Mouse (Mus musculus): ENCODE data around the gene Clk3. TPM values are rescaled to one million over a fixed set of nuclear protein-coding genes. Genes with fewer than 3 reads are reported as not detected.

Clk3 gene
- polyA plus RNA-seq, 1 experiment from 2014 or later = 71.8 TPM

DNA sequence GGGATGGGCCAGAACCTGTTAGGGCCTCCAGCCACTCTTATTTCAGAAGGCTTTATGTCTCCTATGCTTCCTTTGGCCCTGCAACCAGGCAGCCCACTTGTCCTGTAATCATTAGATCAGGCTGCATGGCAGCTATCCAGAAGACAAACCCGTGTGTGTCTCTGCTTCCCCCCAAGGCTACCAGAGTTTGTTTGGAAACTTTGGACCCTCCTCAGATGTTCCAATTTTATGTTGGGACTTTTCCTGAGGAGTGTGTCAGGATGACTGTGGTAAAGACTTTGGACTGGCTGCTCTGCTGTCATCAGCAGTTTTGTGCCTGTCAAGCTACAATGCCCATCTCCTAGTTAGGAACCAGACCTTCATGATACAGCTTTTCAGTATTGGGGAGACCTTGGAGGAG lies 16.8 kb downstream of the Clk3 start:
- Histone ChIP-seq H3K4me1 (no peaks in the 10 kb centered on the region), H3K9ac (no peak overlapping the region), H3K4me2 (no peak overlapping the region), H3K9me3 (replicated peaks) (no peaks in the 10 kb centered on the region), H3K4me3 (replicated peaks) (no peak overlapping the region), H3K36me3 (peaks cover 99% of the 10 kb centered on the region), H3K27ac (no peak overlapping the region), H3K27me3 (no peaks in the 10 kb centered on the region)
- WGBS = 50% methylated on average over 1 of the region's 1 CpGs
- ATAC-seq (replicated peaks; ENCODE audit: low FRiP score) = no peak

- no peak for ATAC-seq (replicated peaks; ENCODE audit: low FRiP score)
- WGBS = 90% methylated on average over 6 of the region's 6 CpGs
- no peaks in the 10 kb centered on the region for H3K9me3 ChIP-seq (replicated peaks)
- no peak overlapping the region for H3K4me2 ChIP-seq
- H3K9ac ChIP-seq = no peak overlapping the region
- H3K27ac ChIP-seq = no peak overlapping the region
- H3K27me3 ChIP-seq = no peaks in the 10 kb centered on the region
- H3K4me3 ChIP-seq (replicated peaks) = no peak overlapping the region
- H3K36me3 ChIP-seq = peaks cover 99% of the 10 kb centered on the region
- no peaks in the 10 kb centered on the region for H3K4me1 ChIP-seq
Measured at GRCm38 (mm10) chr9:57748137-57748536, 17.5 kb downstream of the Clk3 start.

DNA sequence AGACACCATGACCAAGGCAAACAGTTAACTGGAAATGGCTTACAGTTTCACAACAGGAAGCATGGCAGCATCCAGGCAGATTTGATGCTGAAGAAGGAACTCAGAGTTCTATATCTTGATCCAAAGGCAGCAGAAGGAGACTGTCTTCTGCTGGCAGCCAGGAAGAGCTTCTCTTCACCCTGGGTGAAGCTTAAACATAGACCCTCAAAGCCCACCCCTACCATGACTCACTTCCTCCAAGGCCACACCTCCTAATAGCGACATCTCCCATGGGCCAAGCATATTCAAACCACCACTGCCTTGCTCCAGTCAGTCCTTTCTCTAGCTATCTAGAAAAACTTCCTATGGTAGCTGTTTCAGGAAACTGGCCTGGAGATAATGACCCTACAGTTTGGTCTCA lies 18.6 kb downstream of the Clk3 start:
- Histone ChIP-seq H3K4me3 (replicated peaks) (no peak overlapping the region), H3K4me2 (no peak overlapping the region), H3K4me1 (no peaks in the 10 kb centered on the region), H3K9me3 (replicated peaks) (no peaks in the 10 kb centered on the region), H3K9ac (no peak overlapping the region), H3K27me3 (no peaks in the 10 kb centered on the region), H3K27ac (no peak overlapping the region), H3K36me3 (peaks cover 99% of the 10 kb centered on the region)
- 78% methylated on average over 1 of the region's 1 CpGs for WGBS
- no peak for ATAC-seq (replicated peaks; ENCODE audit: low FRiP score)

GRCm38 (mm10) chr9:57744462-57745091 lies 21.1 kb downstream of the Clk3 start:
- Histone ChIP-seq H3K4me2 (no peak overlapping the region), H3K9ac (no peak overlapping the region), H3K4me3 (replicated peaks) (no peak overlapping the region), H3K9me3 (replicated peaks) (no peaks in the 10 kb centered on the region), H3K4me1 (no peaks in the 10 kb centered on the region), H3K27me3 (no peaks in the 10 kb centered on the region), H3K27ac (no peak overlapping the region), H3K36me3 (peaks cover 99% of the 10 kb centered on the region)
- whole genome bisulfite sequencing = 72% methylated on average over 3 of the region's 3 CpGs
- ATAC-seq (replicated peaks; ENCODE audit: low FRiP score) = no peak

DNA sequence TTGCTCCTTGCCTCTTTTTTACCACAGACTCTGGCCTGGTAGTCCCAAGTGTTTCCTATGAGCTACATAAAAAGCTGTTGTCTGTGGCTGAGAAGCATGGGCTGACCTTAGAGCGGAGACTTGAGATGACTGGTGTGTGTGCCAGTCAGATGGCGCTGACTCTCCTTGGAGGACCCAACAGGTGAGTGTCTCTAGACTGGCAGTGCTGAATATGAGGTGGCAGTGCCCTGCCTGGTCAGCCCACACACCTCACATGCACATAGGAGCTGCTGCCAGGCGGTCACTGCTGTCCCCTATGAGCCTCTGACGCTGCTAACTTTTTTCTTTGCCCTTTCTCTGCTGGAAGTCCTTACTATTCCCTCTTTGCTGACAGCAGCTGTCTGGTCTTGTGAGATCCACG lies 25.8 kb downstream of the Clk3 start:
- H3K9me3 ChIP-seq (replicated peaks) = no peaks in the 10 kb centered on the region
- no peak overlapping the region for H3K4me2 ChIP-seq
- ATAC-seq (replicated peaks; ENCODE audit: low FRiP score) = no peak
- 92% methylated on average over 5 of the region's 5 CpGs for WGBS
- no peak overlapping the region for H3K27ac ChIP-seq
- no peaks in the 10 kb centered on the region for H3K4me1 ChIP-seq
- no peak overlapping the region for H3K4me3 ChIP-seq (replicated peaks)
- no peak overlapping the region for H3K9ac ChIP-seq
- H3K27me3 ChIP-seq = no peaks in the 10 kb centered on the region
- H3K36me3 ChIP-seq = peaks cover 62% of the 10 kb centered on the region

GRCm38 (mm10) chr9:57733606-57734005 lies 32.1 kb downstream of the Clk3 start:
- no peak for ATAC-seq (replicated peaks; ENCODE audit: low FRiP score)
- no peaks in the 10 kb centered on the region for H3K27me3 ChIP-seq
- 92% methylated on average over 6 of the region's 6 CpGs for WGBS
- H3K9me3 ChIP-seq (replicated peaks) = no peaks in the 10 kb centered on the region
- peaks cover 49% of the 10 kb centered on the region for H3K36me3 ChIP-seq
- H3K4me1 ChIP-seq = no peaks in the 10 kb centered on the region
- no peak overlapping the region for H3K27ac ChIP-seq
- no peak overlapping the region for H3K9ac ChIP-seq
- H3K4me3 ChIP-seq (replicated peaks) = no peak overlapping the region
- no peak overlapping the region for H3K4me2 ChIP-seq

DNA sequence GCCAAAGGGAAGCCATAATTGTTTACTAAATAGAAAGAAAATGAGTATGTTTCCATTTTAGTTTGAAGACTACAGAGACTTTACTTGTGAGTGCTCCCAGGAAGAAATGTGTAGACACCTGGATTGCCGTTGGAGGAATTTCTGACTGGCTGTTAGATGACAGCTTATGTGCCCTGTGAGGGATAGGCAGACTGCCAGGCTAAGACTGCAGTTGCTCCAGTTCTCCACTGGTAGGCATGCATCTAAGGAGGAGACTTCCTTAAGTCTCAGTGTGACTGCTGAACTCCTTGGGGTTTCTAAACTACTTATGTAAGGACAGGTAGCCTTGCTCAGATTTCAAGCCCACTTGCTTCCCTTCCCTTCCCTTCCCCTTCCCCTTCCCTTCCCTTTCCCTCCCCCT lies 37.3 kb downstream of the Clk3 start:
- H3K9ac ChIP-seq = no peak overlapping the region
- ATAC-seq (replicated peaks; ENCODE audit: low FRiP score) = no peak

DNA sequence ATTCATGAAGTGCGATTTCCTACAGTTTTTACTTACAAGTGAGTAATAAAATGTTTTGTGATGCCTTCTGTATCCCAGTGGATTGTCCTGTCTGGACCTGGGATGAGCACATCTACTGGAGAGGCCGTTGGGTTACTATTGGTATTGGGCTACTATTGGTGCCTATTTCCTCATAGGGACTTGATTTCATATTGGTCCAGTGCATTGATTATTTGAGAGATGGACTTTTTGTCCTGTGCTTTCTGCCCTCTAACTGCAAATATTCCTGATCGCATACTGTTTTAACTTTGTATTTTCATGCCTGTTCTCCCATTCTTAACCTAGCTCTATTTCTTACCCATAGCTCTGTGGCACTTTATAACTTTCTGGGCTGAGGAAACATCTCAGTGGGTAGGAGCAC lies 41.0 kb downstream of the Clk3 start:
- Histone ChIP-seq H3K9me3 (replicated peaks) (0 out of 2 replicates have a peak, but pooled peaks cover 2% of the 10 kb centered on the region), H3K36me3 (peaks cover 80% of the 10 kb centered on the region), H3K9ac (no peak overlapping the region), H3K27me3 (no peaks in the 10 kb centered on the region), H3K4me3 (replicated peaks) (no peak overlapping the region), H3K27ac (no peak overlapping the region), H3K4me2 (no peak overlapping the region), H3K4me1 (no peaks in the 10 kb centered on the region)
- WGBS = 96% methylated on average over 3 of the region's 3 CpGs
- no peak for ATAC-seq (replicated peaks; ENCODE audit: low FRiP score)

More for the DNA sequence above, 37.3 kb downstream of the Clk3 start:
- Histone ChIP-seq H3K4me1 (no peaks in the 10 kb centered on the region), H3K36me3 (peaks cover 67% of the 10 kb centered on the region), H3K4me3 (replicated peaks) (no peak overlapping the region), H3K27me3 (no peaks in the 10 kb centered on the region), H3K4me2 (no peak overlapping the region), H3K27ac (no peak overlapping the region), H3K9me3 (replicated peaks) (no peaks in the 10 kb centered on the region)
- WGBS = 100% methylated on average over 1 of the region's 1 CpGs

- no peak overlapping the region for H3K9ac ChIP-seq
- no peak overlapping the region for H3K4me3 ChIP-seq (replicated peaks)
- H3K36me3 ChIP-seq = peaks cover 79% of the 10 kb centered on the region
- no peaks in the 10 kb centered on the region for H3K27me3 ChIP-seq
- WGBS = 91% methylated on average over 5 of the region's 5 CpGs
- no peak overlapping the region for H3K4me2 ChIP-seq
- H3K9me3 ChIP-seq (replicated peaks) = 0 out of 2 replicates have a peak, but pooled peaks cover 2% of the 10 kb centered on the region
- H3K27ac ChIP-seq = no peak overlapping the region
- no peaks in the 10 kb centered on the region for H3K4me1 ChIP-seq
- no peak for ATAC-seq (replicated peaks; ENCODE audit: low FRiP score)
Measured at GRCm38 (mm10) chr9:57723796-57724195, 41.9 kb downstream of the Clk3 start.

DNA sequence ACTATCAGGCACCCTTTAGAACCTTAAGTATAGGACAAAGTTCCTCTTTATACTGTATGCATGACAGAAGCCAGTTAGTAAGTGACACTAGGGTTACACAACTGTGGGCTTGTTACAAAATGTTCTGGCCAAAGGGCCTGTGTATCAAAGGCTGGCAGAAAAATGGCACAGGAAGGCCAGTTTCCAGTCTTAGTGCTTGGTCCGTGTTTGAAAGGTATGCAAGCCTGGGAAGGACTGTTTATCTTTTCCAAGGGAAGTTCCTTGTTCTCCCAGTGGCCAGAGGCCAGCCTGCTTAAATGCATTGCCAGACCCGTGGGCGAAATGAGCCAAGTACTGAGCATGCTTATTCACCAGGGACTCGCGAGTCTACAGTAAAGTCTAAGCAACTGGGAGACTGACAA lies 42.3 kb downstream of the Clk3 start:
- Histone ChIP-seq H3K9me3 (replicated peaks) (0 out of 2 replicates have a peak, but pooled peaks cover 2% of the 10 kb centered on the region), H3K27ac (no peak overlapping the region), H3K27me3 (no peaks in the 10 kb centered on the region), H3K4me1 (no peaks in the 10 kb centered on the region), H3K4me2 (no peak overlapping the region), H3K36me3 (peaks cover 83% of the 10 kb centered on the region), H3K4me3 (replicated peaks) (no peak overlapping the region), H3K9ac (no peak overlapping the region)
- 80% methylated on average over 5 of the region's 5 CpGs for WGBS
- no peak for ATAC-seq (replicated peaks; ENCODE audit: low FRiP score)

DNA sequence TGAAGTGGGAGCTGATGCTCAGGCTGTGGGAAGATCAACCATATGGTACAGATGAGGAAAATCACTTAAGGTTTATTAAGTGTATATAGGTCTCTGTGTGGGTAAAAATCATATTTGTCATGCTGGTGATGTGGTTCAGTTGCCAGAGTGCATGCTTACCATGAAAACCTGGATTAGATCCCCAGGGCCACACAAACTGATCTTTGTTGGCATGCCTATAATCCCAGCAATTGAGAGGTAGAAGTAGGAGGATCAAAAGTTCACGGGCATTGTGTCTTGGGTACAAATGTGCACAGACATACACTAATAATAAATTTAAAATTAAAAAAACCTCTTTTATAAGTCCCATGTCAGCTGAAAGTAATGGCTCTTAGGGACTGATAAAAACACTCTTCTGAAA lies 43.3 kb downstream of the Clk3 start:
- H3K4me2 ChIP-seq = no peak overlapping the region

DNA sequence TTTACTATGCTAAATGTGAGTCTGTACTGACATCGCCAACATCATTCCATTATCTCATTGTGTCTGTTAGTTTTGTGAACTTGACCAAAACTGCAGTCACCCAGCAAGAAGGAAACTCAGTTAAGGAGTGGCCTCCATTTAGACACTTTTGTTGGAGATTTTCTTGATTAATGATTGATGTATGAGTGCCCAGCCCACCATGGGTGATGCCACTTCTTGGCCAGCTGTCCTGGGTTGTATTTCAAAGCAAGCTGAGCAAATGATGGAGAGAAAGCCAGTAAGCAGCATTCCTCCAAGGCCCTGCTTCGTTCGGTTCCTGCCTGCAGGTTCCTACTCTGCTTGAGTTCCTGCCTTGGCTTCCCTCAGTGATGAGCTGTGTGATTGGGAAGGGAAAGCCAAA lies 44.9 kb downstream of the Clk3 start:
- no peak overlapping the region for H3K27ac ChIP-seq
- no peak overlapping the region for H3K4me3 ChIP-seq (replicated peaks)
- no peak for ATAC-seq (replicated peaks; ENCODE audit: low FRiP score)
- no peaks in the 10 kb centered on the region for H3K27me3 ChIP-seq
- no peaks in the 10 kb centered on the region for H3K4me1 ChIP-seq
- WGBS = 93% methylated on average over 3 of the region's 3 CpGs
- 0 out of 2 replicates have a peak, but pooled peaks cover 2% of the 10 kb centered on the region for H3K9me3 ChIP-seq (replicated peaks)
- H3K36me3 ChIP-seq = peaks cover 83% of the 10 kb centered on the region
- no peak overlapping the region for H3K9ac ChIP-seq
- no peak overlapping the region for H3K4me2 ChIP-seq

More for the DNA sequence above, 43.3 kb downstream of the Clk3 start:
- Histone ChIP-seq H3K9ac (no peak overlapping the region), H3K36me3 (peaks cover 82% of the 10 kb centered on the region), H3K27me3 (no peaks in the 10 kb centered on the region), H3K4me1 (no peaks in the 10 kb centered on the region), H3K9me3 (replicated peaks) (0 out of 2 replicates have a peak, but pooled peaks cover 2% of the 10 kb centered on the region), H3K4me3 (replicated peaks) (no peak overlapping the region), H3K27ac (no peak overlapping the region)
- no peak for ATAC-seq (replicated peaks; ENCODE audit: low FRiP score)
- WGBS = 92% methylated on average over 1 of the region's 1 CpGs

- no peak overlapping the region for H3K27ac ChIP-seq
- no peak overlapping the region for H3K4me3 ChIP-seq (replicated peaks)
- H3K9me3 ChIP-seq (replicated peaks) = 0 out of 2 replicates have a peak, but pooled peaks cover 2% of the 10 kb centered on the region
- no peak for ATAC-seq (replicated peaks; ENCODE audit: low FRiP score)
- H3K27me3 ChIP-seq = no peaks in the 10 kb centered on the region
- no peak overlapping the region for H3K9ac ChIP-seq
- 88% methylated on average over 7 of the region's 7 CpGs for WGBS
- no peaks in the 10 kb centered on the region for H3K4me1 ChIP-seq
- H3K36me3 ChIP-seq = peaks cover 93% of the 10 kb centered on the region
- H3K4me2 ChIP-seq = no peak overlapping the region
Measured at GRCm38 (mm10) chr9:57718408-57718807, 47.3 kb downstream of the Clk3 start.

Data from kidney, embryonic 15.5 days (tissue).